Mouse (Mus musculus): ENCODE data around the gene Klf16.

DNA sequence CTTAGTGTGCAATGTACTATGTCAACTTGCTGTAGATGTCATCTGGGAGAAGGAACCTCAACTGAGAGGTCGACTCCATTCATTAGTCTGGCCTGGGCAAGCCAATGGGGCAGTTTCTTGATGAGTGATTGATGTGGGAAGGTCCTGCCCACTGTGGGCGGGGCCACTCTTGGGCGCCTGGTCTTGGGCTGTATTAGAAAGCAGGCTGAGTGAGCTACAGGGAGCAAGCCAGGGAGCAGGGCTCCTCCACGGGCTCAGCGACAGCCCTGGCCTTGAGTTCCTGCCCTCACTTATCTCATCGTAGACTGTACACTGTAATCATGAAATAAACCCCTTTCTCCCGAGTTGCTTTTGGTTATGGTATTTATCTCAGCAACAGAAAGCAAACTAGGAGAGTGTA, 43.4 kb downstream of the Klf16 start:
- TF ChIP-seq POLR2A (IDR thresholded peaks at IDR 0.05; ENCODE audit: insufficient read depth, low read depth, low read length) (no peak), CTCF (IDR thresholded peaks at IDR 0.05) (no peak)

Measured in heart, adult 2 months (tissue).